Mouse (Mus musculus) kidney, embryonic 16.5 days (tissue): ENCODE measurements at regions not wholly inside any gene's neighbourhood (a gene's known extent, or its start where the extent isn't known, plus 50 kb on each side); places are given as distances from the start of the nearest gene placed in this dataset.

Source experiments
- ATAC-seq: fragments of 200-750 bp; cut with Nextera tagmentation; 2 replicates; pipeline ENCODE4 v1.8.0; 2017; ENCODE audit warnings: moderate TSS enrichment; ENCODE audit not compliant: low FRiP score, low TSS enrichment
- H3K27ac ChIP-seq: fragments of 300-500 bp; sonication (generic); 2 replicates; pipeline ENCODE4 v1.5.1; 2014; ENCODE audit warnings: low read length
- H3K27me3 ChIP-seq: fragments of 300-500 bp; sonication (generic); 2 replicates; pipeline ENCODE4 v1.6.1; 2014; ENCODE audit warnings: low read length, control low read depth, mixed read lengths; ENCODE audit not compliant: insufficient read depth
- H3K36me3 ChIP-seq: fragments of 300-500 bp; sonication (generic); 2 replicates; pipeline ENCODE4 v1.6.1; 2014; ENCODE audit warnings: low read length, control low read depth, mixed read lengths; ENCODE audit not compliant: insufficient read depth
- H3K4me1 ChIP-seq: fragments of 300-500 bp; sonication (generic); 2 replicates; pipeline ENCODE4 v1.6.1; 2014; ENCODE audit warnings: low read length, control low read depth, mixed read lengths; ENCODE audit not compliant: insufficient read depth
- H3K4me2 ChIP-seq: fragments of 300-500 bp; sonication (generic); replicated peaks from 2 replicates; pipeline ENCODE4 v1.6.1; 2014; ENCODE audit warnings: low read depth, low read length
- H3K4me3 ChIP-seq: fragments of 300-500 bp; sonication (generic); 2 replicates; pipeline ENCODE4 v1.5.1; 2014; ENCODE audit warnings: mild to moderate bottlenecking, low read length
- H3K9ac ChIP-seq: fragments of 300-500 bp; sonication (generic); replicated peaks from 2 replicates; pipeline ENCODE4 v1.6.1; 2014; ENCODE audit warnings: low read length
- H3K9me3 ChIP-seq: fragments of 300-500 bp; sonication (generic); 2 replicates; pipeline ENCODE4 v1.6.1; 2016; ENCODE audit warnings: low read length, control low read depth
- WGBS: fragments of 180-500 bp; shearing (Covaris S2); extraction: QIAGEN DNeasy Blood & Tissue Kit; methylation state at CpG from one replicate; pipeline ENCODE4 v1.1.7; 2014; 5-methylcytosine and 5-hydroxymethylcytosine counted together

DNA sequence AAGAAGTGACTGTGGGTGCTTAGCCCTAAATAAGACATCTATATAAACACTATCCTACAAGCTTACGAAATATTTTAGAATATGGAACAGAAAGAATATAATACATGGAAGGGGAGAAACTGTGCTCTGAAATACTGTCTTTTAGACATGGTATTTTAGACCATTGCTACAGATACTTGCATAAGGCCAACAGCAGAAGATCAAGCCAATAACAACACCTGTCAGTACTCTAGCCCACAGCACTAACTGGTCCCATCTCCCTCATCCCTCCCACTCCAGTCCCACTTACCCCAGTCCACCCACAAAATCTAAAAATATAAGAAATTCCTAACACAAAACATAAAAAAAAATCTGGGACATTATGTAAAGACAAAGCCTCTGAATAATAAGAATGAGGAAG, 275.6 kb downstream of the Rergl start:
- H3K27ac ChIP-seq: no peak overlapping the region
- no peak overlapping the region for H3K4me2 ChIP-seq
- no peak overlapping the region for H3K4me3 ChIP-seq
- no peaks in the 10 kb centered on the region for H3K36me3 ChIP-seq
- H3K9me3 ChIP-seq: no peaks in the 10 kb centered on the region
- ATAC-seq: no peak
- H3K4me1 ChIP-seq: no peaks in the 10 kb centered on the region
- H3K27me3 ChIP-seq: no peaks in the 10 kb centered on the region
- no peak overlapping the region for H3K9ac ChIP-seq
- WGBS: 86% methylated on average over 1 of the region's 1 CpGs

DNA sequence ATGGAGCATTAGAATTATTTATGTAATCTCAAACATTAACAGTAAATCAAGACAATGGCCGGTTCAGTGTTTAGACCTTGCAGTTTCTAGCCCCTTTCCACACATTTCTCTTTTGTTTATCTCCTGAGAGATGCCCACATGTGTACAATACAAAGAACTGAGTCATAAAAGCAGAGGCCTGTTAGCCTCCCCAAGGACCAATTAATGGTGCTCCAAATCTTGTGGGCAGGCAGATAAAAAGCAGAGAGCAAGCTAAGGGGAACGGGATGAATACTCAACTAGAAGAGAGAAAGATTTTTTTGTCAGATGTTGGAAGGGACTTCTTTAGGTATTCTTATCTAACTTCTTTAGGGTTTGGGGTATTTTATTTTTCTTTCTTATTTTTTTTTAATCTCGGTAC, 287.3 kb downstream of the Rergl start:
- Histone ChIP-seq H3K4me1 (no peaks in the 10 kb centered on the region), H3K4me3 (no peak overlapping the region), H3K27me3 (no peaks in the 10 kb centered on the region), H3K9ac (no peak overlapping the region), H3K36me3 (no peaks in the 10 kb centered on the region), H3K27ac (no peak overlapping the region), H3K4me2 (no peak overlapping the region), H3K9me3 (no peaks in the 10 kb centered on the region)
- 55% methylated on average over 3 of the region's 3 CpGs for WGBS
- ATAC-seq: no peak

DNA sequence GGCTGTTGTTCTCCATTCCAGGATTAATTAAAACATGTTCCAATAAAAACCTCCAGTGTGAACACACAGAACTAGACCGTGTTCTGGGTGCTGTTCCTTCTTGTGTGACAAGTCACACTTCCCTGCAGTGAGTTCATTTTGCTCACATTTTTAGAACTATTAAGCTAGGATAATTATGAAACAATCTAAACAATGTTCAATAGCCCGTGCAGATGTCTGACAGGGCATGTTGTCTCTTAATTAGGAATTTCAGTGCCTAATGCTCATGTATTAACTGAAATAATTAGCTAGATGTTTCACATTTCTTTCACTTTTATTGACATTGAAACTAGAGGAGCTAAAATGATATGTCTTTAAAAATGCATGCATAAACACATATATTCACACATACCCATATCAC, 291.5 kb downstream of the Rergl start:
- no peak for ATAC-seq
- no peaks in the 10 kb centered on the region for H3K4me1 ChIP-seq
- 75% methylated on average over 2 of the region's 2 CpGs for WGBS
- H3K9me3 ChIP-seq: no peaks in the 10 kb centered on the region
- no peak overlapping the region for H3K4me3 ChIP-seq
- H3K36me3 ChIP-seq: no peaks in the 10 kb centered on the region
- H3K27me3 ChIP-seq: no peaks in the 10 kb centered on the region
- H3K27ac ChIP-seq: no peak overlapping the region
- no peak overlapping the region for H3K4me2 ChIP-seq
- H3K9ac ChIP-seq: no peak overlapping the region

DNA sequence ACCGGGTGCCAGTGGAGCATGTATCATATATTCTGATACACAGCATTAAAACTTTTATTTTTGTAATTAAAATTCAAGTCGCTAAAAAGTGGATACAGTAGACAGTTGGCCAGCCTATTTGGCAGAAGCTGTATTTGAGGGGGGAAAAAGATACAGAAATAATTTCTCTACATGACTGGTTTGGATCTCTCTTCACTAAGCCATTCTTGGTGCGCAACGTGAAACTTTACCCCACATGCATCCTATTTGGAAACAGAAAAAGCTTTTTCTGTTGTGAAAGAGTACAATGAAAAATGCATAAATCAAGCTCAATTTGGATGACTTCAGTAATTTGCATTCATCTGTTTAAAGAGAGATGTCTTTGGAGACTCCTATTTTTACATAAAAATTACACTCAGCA, 303.2 kb downstream of the Rergl start:
- Histone ChIP-seq H3K4me2 (no peak overlapping the region), H3K27me3 (no peaks in the 10 kb centered on the region), H3K4me1 (no peaks in the 10 kb centered on the region), H3K9ac (no peak overlapping the region), H3K9me3 (no peaks in the 10 kb centered on the region), H3K36me3 (no peaks in the 10 kb centered on the region), H3K27ac (no peak overlapping the region), H3K4me3 (no peak overlapping the region)
- 82% methylated on average over 4 of the region's 4 CpGs for WGBS
- ATAC-seq: no peak

DNA sequence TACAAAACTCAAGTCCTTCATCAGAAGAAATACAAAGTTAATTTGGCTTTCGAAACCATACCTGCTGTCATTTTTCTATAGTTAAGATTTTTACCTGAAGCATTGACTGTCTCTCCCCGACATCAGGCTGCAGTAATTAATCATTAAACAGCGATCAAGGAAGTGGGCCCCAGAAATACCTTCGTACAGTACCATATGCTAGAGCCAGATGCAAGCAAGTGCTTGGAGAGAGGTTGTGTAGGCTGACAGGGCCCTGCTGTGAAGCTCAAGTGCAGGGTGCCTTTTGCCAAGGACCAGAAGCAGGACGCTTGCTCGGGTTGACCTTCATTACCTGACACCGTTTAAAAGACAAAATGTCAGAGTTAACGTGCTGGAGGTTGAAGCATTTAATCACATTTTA, 315.3 kb downstream of the Rergl start:
- ATAC-seq: 0 out of 2 replicates have a peak, but pooled peaks have one; percentile 75
- Histone ChIP-seq H3K9me3 (no peaks in the 10 kb centered on the region), H3K4me3 (no peak overlapping the region), H3K4me1 (no peaks in the 10 kb centered on the region), H3K36me3 (no peaks in the 10 kb centered on the region), H3K9ac (no peak overlapping the region), H3K4me2 (no peak overlapping the region), H3K27ac (no peak overlapping the region), H3K27me3 (no peaks in the 10 kb centered on the region)
- 49% methylated on average over 8 of the region's 8 CpGs for WGBS

DNA sequence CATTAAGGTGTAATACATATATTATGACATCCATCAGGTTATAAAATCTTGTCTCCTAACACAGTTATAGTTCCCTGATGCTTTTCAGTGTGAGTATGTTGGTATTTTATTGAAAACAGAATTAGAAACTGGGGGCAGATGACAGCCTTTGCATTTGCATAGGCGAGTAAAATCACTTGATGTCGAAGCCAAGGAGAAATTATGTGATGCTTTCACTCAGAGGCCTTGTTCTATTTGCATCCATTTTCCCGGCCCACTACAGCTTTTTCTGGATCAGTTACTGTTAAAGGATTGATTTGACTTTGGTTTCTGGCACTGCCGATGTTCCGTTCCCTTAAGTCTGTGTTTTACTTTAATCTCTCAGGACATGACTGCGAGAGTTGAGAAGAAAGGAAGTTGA, 341.4 kb downstream of the Rergl start:
- Histone ChIP-seq H3K9me3 (no peaks in the 10 kb centered on the region), H3K27me3 (no peaks in the 10 kb centered on the region), H3K4me3 (no peak overlapping the region), H3K27ac (no peak overlapping the region), H3K9ac (no peak overlapping the region), H3K4me1 (no peaks in the 10 kb centered on the region), H3K36me3 (no peaks in the 10 kb centered on the region), H3K4me2 (no peak overlapping the region)
- ATAC-seq: no peak
- 86% methylated on average over 6 of the region's 6 CpGs for WGBS

DNA sequence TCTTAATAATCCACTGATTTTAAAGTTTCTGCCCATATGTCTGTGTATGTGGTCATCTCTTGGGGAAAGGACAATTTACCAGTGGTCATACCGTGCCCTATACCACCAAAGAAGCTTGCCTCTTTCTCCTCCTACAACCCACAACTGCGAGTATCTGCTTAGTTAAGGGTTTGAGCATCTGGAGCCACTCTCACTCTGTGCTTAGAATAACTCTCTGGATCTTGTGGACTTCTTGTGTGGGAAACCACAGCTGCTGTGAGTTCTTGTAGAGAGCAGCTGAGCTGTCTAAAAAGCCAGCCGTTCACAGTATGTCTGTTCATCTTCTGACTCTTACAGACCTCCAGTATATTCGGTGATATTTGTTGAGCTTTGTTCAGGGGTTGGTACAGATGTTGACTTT, 342.0 kb downstream of the Rergl start:
- Histone ChIP-seq H3K4me2 (no peak overlapping the region), H3K4me3 (no peak overlapping the region), H3K27me3 (no peaks in the 10 kb centered on the region), H3K9me3 (no peaks in the 10 kb centered on the region), H3K9ac (no peak overlapping the region), H3K4me1 (no peaks in the 10 kb centered on the region), H3K36me3 (no peaks in the 10 kb centered on the region), H3K27ac (no peak overlapping the region)
- 81% methylated on average over 4 of the region's 4 CpGs for WGBS
- ATAC-seq: no peak

DNA sequence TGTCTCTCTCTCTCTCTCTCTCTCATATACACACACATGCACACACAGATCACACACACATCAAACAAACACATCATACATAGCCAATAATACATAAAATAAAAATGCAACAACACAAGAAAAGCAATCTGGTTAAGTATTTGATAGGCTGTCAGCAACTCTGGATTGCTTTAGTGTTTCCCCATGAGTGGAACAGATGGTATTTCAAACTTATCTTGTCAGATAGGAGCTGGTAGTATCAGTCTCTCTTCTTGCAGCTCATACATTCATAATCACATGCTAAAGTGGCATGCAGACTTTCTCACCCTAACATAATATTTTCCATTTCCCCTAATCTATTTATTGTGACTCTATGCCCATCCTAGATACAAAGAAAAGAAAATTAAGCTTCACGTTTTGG, 347.0 kb downstream of the Rergl start:
- H3K36me3 ChIP-seq: no peaks in the 10 kb centered on the region
- whole genome bisulfite sequencing: 95% methylated on average over 1 of the region's 1 CpGs

DNA sequence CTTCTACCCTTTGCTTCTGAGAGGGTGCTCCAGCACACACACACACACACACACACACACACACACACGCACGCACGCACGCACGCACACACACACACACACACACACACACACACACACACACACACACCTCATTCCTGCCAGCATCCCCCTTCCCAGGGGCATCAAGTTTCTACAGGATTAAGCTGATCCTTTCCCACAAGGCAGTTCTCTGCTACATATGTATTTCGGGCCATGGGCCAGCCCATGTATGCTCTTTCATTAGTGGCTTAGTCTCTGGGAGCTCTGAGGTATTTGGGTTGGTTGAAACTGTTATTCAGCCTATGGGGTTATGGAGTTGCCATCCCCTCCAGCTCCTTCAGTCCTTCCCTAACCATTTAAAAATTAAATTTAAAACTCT, 366.1 kb downstream of the Rergl start:
- Histone ChIP-seq H3K4me2 (no peak overlapping the region), H3K27me3 (no peaks in the 10 kb centered on the region), H3K36me3 (no peaks in the 10 kb centered on the region), H3K4me1 (no peaks in the 10 kb centered on the region), H3K9ac (no peak overlapping the region), H3K4me3 (no peak overlapping the region), H3K27ac (no peak overlapping the region), H3K9me3 (no peaks in the 10 kb centered on the region)
- 60% methylated on average over 1 of the region's 6 CpGs for WGBS
- no peak for ATAC-seq

More for the DNA sequence above, 347.0 kb downstream of the Rergl start:
- Histone ChIP-seq H3K9ac (no peak overlapping the region), H3K27ac (no peak overlapping the region), H3K27me3 (no peaks in the 10 kb centered on the region), H3K4me3 (no peak overlapping the region), H3K9me3 (no peaks in the 10 kb centered on the region), H3K4me2 (no peak overlapping the region), H3K4me1 (no peaks in the 10 kb centered on the region)
- ATAC-seq: no peak

DNA sequence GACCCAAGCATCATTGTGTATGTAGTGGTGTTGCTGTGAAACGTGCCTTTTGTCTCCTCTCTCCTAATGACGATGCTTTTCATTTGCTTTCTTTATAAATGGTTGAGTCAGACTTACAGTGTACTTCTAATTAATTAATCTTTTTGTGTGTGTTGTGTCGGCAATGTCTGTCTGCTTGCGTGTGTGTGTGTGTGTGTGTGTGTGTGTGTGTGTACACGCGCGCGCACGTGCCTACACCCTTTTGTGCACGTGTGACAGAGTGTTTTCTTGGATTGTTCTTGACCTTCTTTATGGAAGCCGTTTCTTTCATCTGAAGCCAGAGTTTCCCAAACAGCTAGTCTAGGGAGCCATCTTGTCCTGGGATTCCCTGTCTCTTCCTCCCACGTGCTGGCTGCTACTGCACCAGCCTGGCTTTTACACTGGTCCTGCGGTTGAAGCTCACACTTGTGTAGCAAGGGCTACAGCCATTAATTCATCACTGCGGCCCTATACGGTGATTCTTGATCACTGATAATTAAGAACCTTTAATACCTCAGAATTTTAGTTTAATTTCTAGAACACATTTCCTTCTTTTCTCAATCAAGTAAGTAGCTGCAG, 369.6 kb downstream of the Rergl start:
- no peak overlapping the region for H3K4me3 ChIP-seq
- no peaks in the 10 kb centered on the region for H3K27me3 ChIP-seq
- no peaks in the 10 kb centered on the region for H3K36me3 ChIP-seq
- H3K9me3 ChIP-seq: no peaks in the 10 kb centered on the region
- WGBS: 89% methylated on average over 15 of the region's 15 CpGs
- ATAC-seq: no peak
- no peaks in the 10 kb centered on the region for H3K4me1 ChIP-seq
- H3K4me2 ChIP-seq: no peak overlapping the region
- H3K9ac ChIP-seq: no peak overlapping the region
- no peak overlapping the region for H3K27ac ChIP-seq
